Mouse (Mus musculus): Measurements from ENCODE around the gene Slc34a1.
A peak's percentile ranks its signal among the peaks of the same experiment; 100 is the strongest.

The Slc34a1 gene

DNA sequence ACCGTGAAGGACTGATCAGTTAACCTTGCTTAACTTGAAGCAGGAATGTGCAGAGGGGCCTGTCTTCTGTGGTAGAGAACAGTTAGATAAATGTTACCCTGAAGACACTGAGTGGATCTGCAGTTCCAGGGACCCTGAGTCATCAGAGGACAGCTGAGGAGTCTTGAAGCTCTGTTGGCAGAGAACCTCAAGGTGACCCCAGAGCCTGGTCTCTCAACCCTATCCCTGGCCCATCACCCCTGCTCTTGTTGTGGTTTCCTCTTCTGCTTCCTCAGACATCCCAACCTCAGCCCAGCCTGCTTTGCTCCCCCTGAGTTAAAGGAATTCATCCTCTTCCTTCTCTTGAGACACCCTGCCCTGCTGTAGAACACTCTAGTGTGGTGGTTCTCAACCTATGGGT lies at the start of gene Slc34a1:
TSS of gene Slc34a1 (plus strand) at position 100 of the 400 bp plus-strand sequence.
- DNase-seq (ENCODE audit: low read depth, low spot score): no peak

DNA sequence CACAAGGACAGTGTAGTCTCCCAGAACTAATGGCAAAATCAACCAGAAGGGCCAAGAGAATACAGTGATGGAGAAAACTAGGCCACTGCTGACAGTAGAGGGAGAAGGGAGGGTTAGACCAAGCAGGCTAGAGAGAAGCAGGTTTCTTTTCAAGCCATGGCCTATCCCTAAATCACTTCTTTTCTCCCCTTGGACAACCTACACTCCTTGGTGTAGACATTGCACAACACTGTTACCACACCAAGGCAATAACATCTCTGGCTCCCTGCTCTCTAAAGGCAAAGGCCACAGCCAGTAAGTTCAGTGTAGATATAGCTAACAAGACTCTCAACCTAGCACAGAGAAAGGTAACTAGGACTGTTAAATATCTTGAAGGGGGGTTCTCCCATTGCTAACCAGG lies 36.8 kb upstream of the Slc34a1 start:
- no peak for DNase-seq (ENCODE audit: low read depth, low spot score)

DNA sequence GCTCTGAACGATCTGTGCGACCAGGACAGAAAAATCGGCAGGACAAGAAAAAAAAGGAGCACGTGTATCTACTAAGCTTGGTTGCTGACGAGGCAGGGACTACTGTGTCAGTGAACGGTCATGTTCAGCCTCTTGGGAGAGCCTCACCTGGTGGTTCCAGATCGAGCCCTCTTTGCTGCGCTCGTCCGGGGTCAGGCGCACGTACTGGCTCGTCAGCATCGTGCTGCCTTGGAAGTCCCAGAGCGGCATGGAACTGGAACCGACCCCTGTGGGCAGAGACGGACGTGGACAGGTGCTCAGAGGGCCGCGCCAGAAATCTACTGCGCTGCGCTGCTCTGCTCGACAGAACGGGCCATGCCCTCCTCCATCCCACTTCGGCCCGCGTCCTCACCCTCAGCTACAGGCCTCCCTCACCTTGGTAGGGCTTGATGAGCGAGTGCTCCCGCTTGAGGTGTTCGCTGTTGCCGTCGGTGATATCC lies 36.0 kb upstream of the Slc34a1 start:
- DNase-seq (ENCODE audit: low read depth, low spot score): no peak

- peak; percentile 99 for DNase-seq (ENCODE audit: low read depth, low spot score)
Measured at GRCm38 (mm10) chr13:55362453-55363060, 35.4 kb upstream of the Slc34a1 start, which contains the start of gene Lman2. Gene Lman2, minus strand, starts transcription at chr13:55362783.

GRCm38 (mm10) chr13:55368401-55368800 lies 29.6 kb upstream of the Slc34a1 start:
- no peak for DNase-seq (ENCODE audit: low read depth, low spot score)

DNA sequence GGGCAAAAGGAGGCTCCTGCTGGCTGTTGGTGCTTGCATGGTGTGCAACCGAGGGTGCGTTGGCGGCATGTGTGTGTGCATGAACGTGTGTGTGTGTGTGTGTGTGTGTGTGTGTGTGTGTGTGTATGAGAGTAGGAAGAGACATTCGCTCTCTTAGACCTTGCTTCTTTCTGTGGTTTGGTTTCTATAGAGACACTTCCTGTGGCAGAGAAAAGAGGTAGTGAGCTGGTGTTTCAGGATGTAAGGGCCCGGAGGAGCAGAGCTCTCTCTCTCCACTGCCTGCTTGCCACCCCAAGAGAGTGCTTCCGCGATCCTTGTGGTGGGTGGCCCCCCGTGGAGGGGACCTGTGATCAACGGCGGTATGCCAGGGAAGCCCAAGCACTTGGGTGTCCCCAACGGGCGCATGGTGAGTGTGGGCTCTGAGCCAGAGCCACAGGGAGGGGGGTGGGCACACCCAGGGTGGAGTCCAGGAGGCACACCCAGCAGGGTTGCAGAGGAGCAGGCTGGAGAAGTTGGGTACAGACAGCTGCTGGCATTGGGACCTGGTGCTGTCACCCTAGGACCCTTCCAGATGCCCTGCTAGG lies 28.4 kb upstream of the Slc34a1 start, which contains the start of gene Rgs14:
TSS of gene Rgs14 (plus strand) at position 202 of the 584 bp plus-strand sequence.
- no peak for DNase-seq (ENCODE audit: low read depth, low spot score)

DNA sequence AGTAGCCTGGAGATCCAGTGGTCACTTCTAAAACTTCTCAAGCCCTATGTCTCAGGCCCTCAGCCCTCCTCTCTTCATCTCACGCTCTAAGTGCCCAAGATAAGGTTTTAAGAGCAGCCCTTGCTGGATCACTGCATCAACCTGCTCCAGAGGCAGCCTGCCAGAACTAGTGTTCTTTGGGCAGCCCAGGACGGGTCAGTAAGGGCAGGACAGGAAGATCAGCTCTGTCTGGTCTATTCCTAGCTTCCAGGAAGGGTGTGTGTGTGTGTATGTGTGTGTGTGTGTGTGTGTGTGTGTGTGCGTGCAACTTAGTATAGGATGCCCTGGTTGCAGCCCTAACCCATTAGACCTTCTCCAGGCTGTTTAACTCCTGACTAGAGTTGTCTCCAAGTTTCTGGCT lies 27.8 kb upstream of the Slc34a1 start:
- DNase-seq (ENCODE audit: low read depth, low spot score): no peak

DNA sequence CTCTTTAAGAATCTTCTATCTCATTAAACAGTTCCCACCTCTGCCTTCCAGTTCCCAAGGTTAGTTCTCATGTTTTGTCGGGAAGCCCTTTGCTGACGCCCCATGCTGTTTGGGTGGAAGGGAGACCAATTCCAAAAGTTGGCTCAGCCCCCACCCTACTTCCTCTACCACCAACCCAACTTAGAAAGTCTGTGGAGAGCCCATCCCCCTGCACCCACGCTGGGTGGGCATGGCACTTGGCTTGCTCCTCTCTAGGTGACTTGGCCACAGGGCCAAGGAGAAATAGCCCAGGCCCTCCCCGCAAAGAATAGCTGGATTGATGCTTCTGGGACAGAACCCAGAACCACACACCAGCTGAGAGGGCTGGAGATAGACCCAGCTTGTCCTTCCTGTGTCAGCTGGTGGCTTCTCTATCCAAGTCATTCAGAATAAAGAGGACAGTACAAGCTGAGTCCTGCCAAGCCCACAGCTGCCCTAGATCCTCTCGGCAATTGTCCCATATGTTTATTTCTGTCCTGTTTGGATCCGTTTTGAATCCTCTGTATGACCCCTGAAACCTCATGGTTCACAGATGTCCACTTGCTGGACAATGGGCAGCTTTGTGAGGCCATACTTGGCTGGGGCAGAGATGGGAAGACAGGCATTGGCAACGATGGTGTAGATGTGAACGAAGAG lies 26.8 kb upstream of the Slc34a1 start:
- no peak for DNase-seq (ENCODE audit: low read depth, low spot score)

DNA sequence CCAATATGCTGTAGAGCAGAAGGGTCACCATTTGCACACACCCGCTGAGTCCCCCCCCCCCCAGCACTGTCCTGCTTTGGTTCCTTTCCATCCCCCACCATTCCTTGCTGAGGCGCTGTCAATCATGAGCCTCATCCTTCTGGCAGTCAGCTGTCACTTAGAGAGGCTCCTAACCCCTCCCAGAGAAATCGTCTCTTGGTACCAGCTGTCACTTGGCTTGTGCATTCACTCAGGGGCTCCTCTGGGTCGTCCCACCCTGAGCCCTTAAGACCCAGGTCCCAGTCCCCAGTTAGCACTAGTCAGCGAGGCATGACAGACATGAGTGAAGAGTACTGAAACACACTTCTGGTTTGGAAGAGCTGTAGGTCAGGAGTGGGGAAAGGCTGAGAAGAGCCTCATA lies 26.2 kb upstream of the Slc34a1 start:
- no peak for DNase-seq (ENCODE audit: low read depth, low spot score)

- no peak for DNase-seq (ENCODE audit: low read depth, low spot score)
Measured at GRCm38 (mm10) chr13:55374206-55374924, 23.6 kb upstream of the Slc34a1 start.

GRCm38 (mm10) chr13:55375877-55376276 lies 22.1 kb upstream of the Slc34a1 start:
- no peak for DNase-seq (ENCODE audit: low read depth, low spot score)

DNA sequence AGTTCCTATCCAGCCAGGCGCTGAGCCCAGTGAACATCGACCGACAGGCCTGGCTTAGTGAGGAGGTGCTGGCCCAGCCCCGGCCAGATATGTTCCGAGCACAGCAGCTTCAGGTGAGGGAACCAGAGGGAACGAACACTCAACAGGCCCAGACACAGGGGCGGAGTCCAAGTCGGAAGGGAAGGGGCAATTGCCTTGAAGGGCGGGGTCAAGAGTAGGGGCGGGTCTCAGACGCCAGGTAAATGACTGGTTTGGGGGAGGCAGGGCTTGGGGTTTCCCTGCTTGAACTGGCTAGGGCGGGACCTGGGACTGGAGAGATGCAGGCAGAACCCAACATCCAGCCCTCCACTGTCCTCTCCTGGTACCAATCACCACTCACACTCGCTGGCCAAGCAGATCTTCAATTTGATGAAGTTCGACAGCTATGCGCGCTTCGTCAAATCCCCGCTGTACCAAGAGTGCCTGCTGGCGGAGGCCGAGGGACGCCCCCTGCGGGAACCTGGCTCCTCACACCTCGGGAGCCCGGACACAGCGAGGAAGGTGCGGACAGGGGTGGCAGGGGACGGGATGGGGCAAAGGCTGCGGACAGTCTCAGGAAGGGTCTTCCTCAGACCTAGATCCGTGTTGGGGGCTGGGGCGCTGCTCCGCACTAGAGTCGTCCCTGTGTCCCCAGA lies 18.9 kb upstream of the Slc34a1 start:
- DNase-seq (ENCODE audit: low read depth, low spot score): peak; percentile 5

DNA sequence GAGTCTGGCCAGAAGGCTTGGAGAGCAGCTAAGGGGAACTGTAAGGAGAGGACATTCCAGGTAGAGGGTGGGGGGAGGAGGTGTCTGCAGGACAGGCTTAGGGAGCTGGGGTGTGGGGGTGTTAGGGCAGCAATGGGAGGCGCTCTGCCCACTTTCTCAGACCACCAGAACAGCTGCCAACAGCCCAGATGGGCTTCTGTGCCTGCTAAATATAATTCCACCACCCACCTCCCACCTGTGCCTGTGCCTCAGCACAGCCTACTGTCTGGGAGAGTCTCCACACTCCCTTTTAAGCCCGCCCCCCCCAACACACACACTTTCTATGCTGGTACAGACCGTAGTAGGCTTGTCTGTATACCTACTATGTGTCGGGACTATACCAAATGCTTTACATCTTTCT lies 16.2 kb upstream of the Slc34a1 start:
- DNase-seq (ENCODE audit: low read depth, low spot score): no peak

DNA sequence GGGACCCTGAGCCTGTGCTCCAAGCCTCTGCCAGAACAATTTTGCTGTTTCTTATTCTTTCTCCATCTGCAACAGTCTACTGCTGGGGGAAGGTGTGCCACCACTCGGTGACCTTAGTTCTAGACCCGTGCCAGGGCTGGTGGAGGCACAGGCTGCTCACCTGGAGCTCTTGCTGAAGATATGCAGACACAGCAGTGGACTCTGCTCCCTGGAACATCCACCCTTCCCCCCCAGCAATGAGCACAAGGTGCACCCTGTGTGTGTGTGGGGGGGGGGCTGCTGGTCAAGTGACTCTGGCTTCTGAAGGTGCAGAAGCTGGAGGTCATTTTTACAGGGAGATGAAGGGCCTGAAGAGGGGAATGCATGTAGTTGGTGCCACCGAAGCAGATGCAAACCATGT lies 7.3 kb upstream of the Slc34a1 start:
- no peak for DNase-seq (ENCODE audit: low read depth, low spot score)

- DNase-seq (ENCODE audit: low read depth, low spot score): no peak
Measured at GRCm38 (mm10) chr13:55391626-55392029, 6.4 kb upstream of the Slc34a1 start.

DNA sequence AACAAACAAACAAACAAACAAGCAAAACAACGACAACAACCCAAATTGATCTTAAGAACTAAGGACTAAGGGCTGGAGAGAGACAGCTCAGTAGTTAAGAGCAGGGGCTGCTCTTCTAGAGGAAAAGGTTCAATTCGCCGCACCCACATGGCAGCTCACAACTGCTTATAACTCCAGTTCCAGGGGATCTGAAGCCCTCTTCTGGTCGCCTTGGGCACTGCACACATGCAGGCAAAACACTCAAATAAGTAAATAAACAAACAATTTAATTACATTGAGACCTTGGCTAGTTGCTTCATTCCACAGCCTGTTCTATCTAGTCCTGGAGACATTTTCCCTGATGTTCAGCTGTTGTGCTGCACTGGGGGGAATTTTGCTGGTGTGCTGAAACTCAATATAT lies 5.1 kb upstream of the Slc34a1 start:
- no peak for DNase-seq (ENCODE audit: low read depth, low spot score)

GRCm38 (mm10) chr13:55399300-55400038 lies 1.5 kb downstream of the Slc34a1 start:
- no peak for DNase-seq (ENCODE audit: low read depth, low spot score)

DNA sequence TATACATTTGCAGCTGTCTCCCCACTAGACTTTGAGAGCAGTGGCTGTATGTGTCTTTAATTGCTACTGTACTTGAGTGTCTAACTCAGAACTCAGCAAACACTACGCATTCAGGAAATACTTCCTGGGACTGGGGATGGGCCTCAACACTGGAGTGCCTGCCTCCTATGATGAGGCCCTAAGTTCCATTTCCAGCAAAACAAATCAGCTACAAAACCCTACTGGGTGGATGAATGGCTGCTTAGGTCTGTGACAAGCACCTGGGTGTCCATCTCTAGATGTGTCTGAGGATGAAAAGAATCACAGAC lies 2.0 kb downstream of the Slc34a1 start:
- no peak for DNase-seq (ENCODE audit: low read depth, low spot score)

GRCm38 (mm10) chr13:55403266-55403665 lies 5.3 kb downstream of the Slc34a1 start:
- no peak for DNase-seq (ENCODE audit: low read depth, low spot score)

GRCm38 (mm10) chr13:55403935-55404852 lies 6.2 kb downstream of the Slc34a1 start:
- no peak for DNase-seq (ENCODE audit: low read depth, low spot score)

Measured in forelimb bud, embryonic 11.5 days (tissue).